Mouse (Mus musculus): ENCODE measurements around the gene Gnat2. TPM values are rescaled to one million over a fixed set of nuclear protein-coding genes. Genes with fewer than 3 reads are reported as not detected.
A peak's percentile ranks its signal among the peaks of the same experiment; 100 is the strongest.

The Gnat2 gene
- polyA plus RNA-seq, 1 experiment from 2014 or later, result 0.97 TPM

DNA sequence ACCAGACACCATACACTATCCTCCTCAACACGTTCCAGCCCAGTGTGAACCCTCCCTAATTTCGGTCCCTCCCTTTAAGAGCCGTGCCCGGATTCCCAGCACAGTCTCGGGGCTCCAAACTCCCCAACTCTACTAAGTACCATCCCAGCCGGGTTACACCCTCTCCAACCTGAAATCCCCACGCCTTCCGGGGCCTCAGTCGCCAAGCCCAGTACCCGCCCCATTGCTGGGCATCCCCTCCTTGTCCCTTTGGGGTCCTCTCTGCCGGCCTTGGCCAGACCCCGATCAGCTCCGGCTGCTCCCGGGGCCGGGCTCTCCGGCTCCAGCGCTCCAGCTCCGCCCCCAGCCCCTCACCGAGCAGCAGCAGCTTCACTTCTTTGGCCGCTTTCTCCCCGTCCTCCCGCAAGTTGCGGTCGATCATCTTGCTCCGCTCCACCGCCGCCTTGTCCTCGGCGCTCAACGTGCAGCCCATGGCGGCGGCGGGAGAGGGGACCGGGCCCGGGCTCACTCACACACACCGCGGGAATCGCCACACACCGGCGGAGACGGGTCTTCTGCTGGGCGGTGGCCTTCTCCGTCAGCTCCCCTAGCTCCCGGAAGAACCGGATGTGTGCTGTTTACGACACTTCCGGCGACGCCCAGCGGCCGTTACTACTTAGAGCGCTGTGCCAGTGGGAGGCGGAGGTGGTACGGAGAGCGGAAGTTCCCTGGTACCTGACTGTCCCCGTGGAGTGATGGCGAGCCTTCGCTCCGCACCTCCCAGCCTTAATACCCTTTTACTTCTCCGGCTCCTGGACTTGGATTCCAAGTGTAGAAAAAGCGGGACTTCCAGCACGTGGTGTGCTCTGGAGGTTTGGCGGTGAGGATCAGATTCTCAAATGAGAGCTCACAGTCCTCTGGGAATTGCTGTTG, 53.2 kb downstream of the Gnat2 start, which contains the start of gene Gnai3:
TSS of gene Gnai3 (minus strand) at position 613 of the 912 bp plus-strand sequence.
- under 1% methylated on average over 63 of the region's 63 CpGs for WGBS
- Histone ChIP-seq H3K27me3 (ENCODE audit: insufficient read depth, low read length) (no peaks in the 10 kb centered on the region), H3K4me3 (ENCODE audit: low read depth, low read length) (peak within 1 kb of the TSS; percentile 99), H3K36me3 (ENCODE audit: insufficient read depth) (0 out of 2 replicates have a peak, but pooled peaks cover 3% of the 10 kb centered on the region), H3K9ac (peak within 1 kb of the TSS; percentile 93), H3K9me3 (ENCODE audit: low read depth, low read length) (no peaks in the 10 kb centered on the region), H3K4me1 (ENCODE audit: insufficient read depth) (peaks cover 7% of the 10 kb centered on the region; the same call in 1 of the 2 replicates), H3K4me2 (peak within 1 kb of the TSS; percentile 90), H3K27ac (ENCODE audit: low read depth) (peak within 1 kb of the TSS; percentile 92)
- peak; percentile 37; the same call in 1 of the 2 replicates for TF ChIP-seq CTCF (IDR thresholded peaks at IDR 0.05; ENCODE audit: low read depth)
- ATAC-seq (ENCODE audit: insufficient read depth), result peak; percentile 96
- peak; percentile 97 for DNase-seq

DNA sequence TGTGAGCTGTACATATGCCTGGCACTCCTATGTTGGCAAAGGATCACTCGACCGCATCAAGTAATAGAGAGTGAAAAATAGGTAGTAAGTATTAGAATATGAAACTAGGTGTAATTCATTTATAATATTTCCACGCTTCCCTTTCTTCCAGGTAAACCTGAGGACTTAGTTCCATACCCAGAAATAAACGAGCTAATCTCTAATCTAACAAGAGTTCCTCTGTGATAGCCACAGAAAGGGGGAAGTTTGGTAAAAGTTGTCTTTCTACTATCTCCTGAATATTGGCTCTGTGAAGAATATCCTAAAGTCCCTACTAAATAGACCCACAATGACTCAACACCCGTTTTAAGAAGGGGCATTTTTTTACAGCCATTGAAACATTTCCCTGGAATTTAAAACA, 54.1 kb downstream of the Gnat2 start:
- no peak for ATAC-seq (ENCODE audit: insufficient read depth)

DNA sequence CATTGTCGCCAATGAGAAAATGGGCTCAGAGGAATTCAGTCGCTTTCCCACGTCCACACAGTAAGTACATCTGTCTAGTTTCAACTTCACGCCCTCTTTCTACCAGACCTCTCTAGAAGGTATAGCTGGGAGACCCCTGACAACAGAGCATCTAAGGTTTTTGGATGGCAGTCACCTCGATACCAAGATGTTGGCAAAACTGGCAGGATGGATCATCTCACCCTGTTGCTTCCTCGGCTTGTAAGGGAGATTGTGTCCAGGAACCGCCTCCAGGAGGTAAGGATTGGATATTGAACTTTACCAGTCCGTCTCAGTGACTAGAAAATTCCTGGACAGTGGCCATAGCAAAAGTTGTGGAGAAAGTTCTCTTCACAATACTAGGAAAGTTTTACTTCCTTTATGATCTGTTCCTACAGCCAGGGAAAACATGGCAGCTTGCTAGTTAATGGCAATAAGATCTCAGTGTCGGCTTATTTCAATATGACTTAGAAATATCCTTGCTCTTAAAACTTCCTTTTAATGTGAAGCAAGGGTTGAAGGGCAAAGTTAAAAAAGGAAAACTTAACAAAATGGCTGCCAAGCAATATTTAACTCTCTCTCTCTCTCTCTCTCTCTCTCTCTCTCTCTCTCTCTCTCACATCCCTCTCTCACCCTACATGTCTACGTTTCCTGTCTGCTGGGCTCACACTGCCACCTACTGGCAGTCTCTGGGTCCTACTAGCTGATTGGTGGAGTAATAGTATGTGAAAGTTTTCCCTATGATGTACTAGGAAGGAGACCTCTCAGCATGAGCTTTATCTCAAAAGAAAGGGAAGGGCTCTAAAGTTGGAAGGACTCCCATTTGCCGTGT, 55.0 kb downstream of the Gnat2 start:
- no peaks in the 10 kb centered on the region for H3K9me3 ChIP-seq (ENCODE audit: low read depth, low read length)
- H3K4me2 ChIP-seq, result peak overlapping the region; percentile 4; the same call in 1 of the 2 replicates
- peak; percentile 95 for TF ChIP-seq CTCF (IDR thresholded peaks at IDR 0.05; ENCODE audit: low read depth)
- H3K4me1 ChIP-seq (ENCODE audit: insufficient read depth), result peaks cover 7% of the 10 kb centered on the region; the same call in 1 of the 2 replicates
- ATAC-seq (ENCODE audit: insufficient read depth) (peak; percentile 53; the same call in 1 of the 2 replicates), DNase-seq (peak; percentile 95)
- no peaks in the 10 kb centered on the region for H3K27me3 ChIP-seq (ENCODE audit: insufficient read depth, low read length)
- 65% methylated on average over 11 of the region's 11 CpGs for WGBS
- H3K27ac ChIP-seq (ENCODE audit: low read depth), result no peak overlapping the region; the same call in 1 of the 2 replicates
- no peaks in the 10 kb centered on the region for H3K36me3 ChIP-seq (ENCODE audit: insufficient read depth)
- H3K4me3 ChIP-seq (ENCODE audit: low read depth, low read length), result no peak overlapping the region
- H3K9ac ChIP-seq, result no peak overlapping the region

More for the DNA sequence above, 54.1 kb downstream of the Gnat2 start:
- Histone ChIP-seq H3K27me3 (ENCODE audit: insufficient read depth, low read length) (no peaks in the 10 kb centered on the region), H3K9ac (peak overlapping the region; percentile 93), H3K4me1 (ENCODE audit: insufficient read depth) (peaks cover 7% of the 10 kb centered on the region; the same call in 1 of the 2 replicates), H3K36me3 (ENCODE audit: insufficient read depth) (no peaks in the 10 kb centered on the region), H3K27ac (ENCODE audit: low read depth) (no peak overlapping the region; the same call in 1 of the 2 replicates), H3K4me3 (ENCODE audit: low read depth, low read length) (peak overlapping the region; percentile 99), H3K9me3 (ENCODE audit: low read depth, low read length) (no peaks in the 10 kb centered on the region), H3K4me2 (peak overlapping the region; percentile 90)
- 54% methylated on average over 5 of the region's 5 CpGs for WGBS
- TF ChIP-seq CTCF (IDR thresholded peaks at IDR 0.05; ENCODE audit: low read depth), result no peak
- no peak for DNase-seq

Other genes with a start within 250 kb of the Gnat2 start
- not detected in 2 replicates for gene Eps8l3, start 215.6 kb upstream of the Gnat2 start, polyA plus RNA-seq (2014; fragmentation: Nextera tagmentation; extraction: Ambion mirVana)
- gene Gstm5, start 197.0 kb upstream of the Gnat2 start, polyA plus RNA-seq (2014; fragmentation: Nextera tagmentation; extraction: Ambion mirVana), result 142 and 148 TPM in 2 replicates
- gene Gstm7, start 161.0 kb upstream of the Gnat2 start, polyA plus RNA-seq (2014; fragmentation: Nextera tagmentation; extraction: Ambion mirVana), result 12.3 and 13.9 TPM in 2 replicates
- gene Gstm6, start 149.0 kb upstream of the Gnat2 start, polyA plus RNA-seq (2014; fragmentation: Nextera tagmentation; extraction: Ambion mirVana), result 2.2 and 2.9 TPM in 2 replicates
- gene Gstm3, start 123.5 kb upstream of the Gnat2 start, polyA plus RNA-seq (2014; fragmentation: Nextera tagmentation; extraction: Ambion mirVana), result 0.18 and 0.31 TPM in 2 replicates
- 103 and 116 TPM in 2 replicates for gene Gstm2, start 106.3 kb upstream of the Gnat2 start, polyA plus RNA-seq (2014; fragmentation: Nextera tagmentation; extraction: Ambion mirVana)
- gene Gstm1, start 74.8 kb upstream of the Gnat2 start, polyA plus RNA-seq (2014; fragmentation: Nextera tagmentation; extraction: Ambion mirVana), result 38.1 and 42.5 TPM in 2 replicates
- gene Gstm4, start 47.9 kb upstream of the Gnat2 start, polyA plus RNA-seq (2014; fragmentation: Nextera tagmentation; extraction: Ambion mirVana), result 16.0 and 16.8 TPM in 2 replicates
- 31.4 and 37.4 TPM in 2 replicates for gene Ampd2, start 6.1 kb upstream of the Gnat2 start, polyA plus RNA-seq (2014; fragmentation: Nextera tagmentation; extraction: Ambion mirVana)
- 172 and 178 TPM in 2 replicates for gene Gnai3, start 53.4 kb downstream of the Gnat2 start, polyA plus RNA-seq (2014; fragmentation: Nextera tagmentation; extraction: Ambion mirVana)
- 0.11 TPM in 1 of 2 replicates, not detected in the other for gene Gpr61, start 62.1 kb downstream of the Gnat2 start, polyA plus RNA-seq (2014; fragmentation: Nextera tagmentation; extraction: Ambion mirVana)
- 2.1 TPM in 2 replicates for gene Amigo1, start 93.5 kb downstream of the Gnat2 start, polyA plus RNA-seq (2014; fragmentation: Nextera tagmentation; extraction: Ambion mirVana)
- 2.0 TPM in 2 replicates for gene Cyb561d1, start 108.4 kb downstream of the Gnat2 start, polyA plus RNA-seq (2014; fragmentation: Nextera tagmentation; extraction: Ambion mirVana)
- gene Atxn7l2, start 118.1 kb downstream of the Gnat2 start, polyA plus RNA-seq (2014; fragmentation: Nextera tagmentation; extraction: Ambion mirVana), result 14.0 and 18.1 TPM in 2 replicates
- 0.54 and 0.96 TPM in 2 replicates for gene Sypl2, start 133.9 kb downstream of the Gnat2 start, polyA plus RNA-seq (2014; fragmentation: Nextera tagmentation; extraction: Ambion mirVana)
- 320 and 323 TPM in 2 replicates for gene Psma5, start 164.1 kb downstream of the Gnat2 start, polyA plus RNA-seq (2014; fragmentation: Nextera tagmentation; extraction: Ambion mirVana)
- gene Sort1, start 191.3 kb downstream of the Gnat2 start, polyA plus RNA-seq (2014; fragmentation: Nextera tagmentation; extraction: Ambion mirVana), result 32.7 and 33.2 TPM in 2 replicates

Data from lung, embryonic 14.5 days (tissue).